Mouse (Mus musculus): ENCODE measurements at regions not wholly inside any gene's neighbourhood (a gene's known extent, or its start where the extent isn't known, plus 50 kb on each side); places are given as distances from the start of the nearest gene placed in this dataset.

GRCm38 (mm10) chr9:120769679-120770078 is 159.3 kb upstream of the Ctnnb1 start:
- TF ChIP-seq CTCF (IDR thresholded peaks at IDR 0.05) = no peak
- no peak for TF ChIP-seq POLR2A (IDR thresholded peaks at IDR 0.05; ENCODE audit: insufficient read depth, low read depth, low read length)
